Mouse (Mus musculus) lung, postnatal 0 days (tissue): ENCODE measurements around the gene Olfr545.

Experiments
- CTCF ChIP-seq: IDR thresholded peaks from 2 replicates; pipeline ENCODE4 v1.5.1; 2016; ENCODE audit warnings: antibody characterized with exemption, mild to moderate bottlenecking
- EP300 ChIP-seq: IDR thresholded peaks from 2 replicates; pipeline ENCODE4 v1.6.1; 2016; ENCODE audit warnings: antibody characterized with exemption, mild to moderate bottlenecking, control low read depth

DNA sequence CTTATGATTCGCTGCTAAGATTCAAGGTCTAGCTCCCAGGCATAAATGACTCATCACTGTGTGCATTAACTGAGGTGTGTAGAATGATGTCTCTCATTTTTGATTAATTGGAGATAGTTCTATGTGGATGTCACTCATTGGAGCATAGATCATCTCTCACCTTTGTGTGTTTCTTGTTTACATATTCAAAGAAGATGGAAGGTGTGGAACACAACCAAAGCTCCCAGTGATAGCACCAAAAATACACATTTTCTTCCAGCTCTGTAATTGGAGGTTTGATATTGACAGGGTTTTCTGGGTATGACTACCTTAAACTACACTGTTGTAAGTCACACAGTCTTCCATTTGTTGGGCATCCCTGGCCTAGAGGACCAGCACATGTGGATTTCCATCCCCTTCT is 35.1 kb upstream of the Olfr545 start, which contains the start of gene Olfr547:
- TF ChIP-seq EP300 (no peak), CTCF (no peak)
